Mouse (Mus musculus) thymus, adult 2 months (tissue): ENCODE results near the gene Slc2a13.

Experiments
- CTCF ChIP-seq: fragments of 200-500 bp; IDR thresholded peaks from 2 replicates; pipeline ENCODE4 v1.5.1; 2012; ENCODE audit warnings: mild to moderate bottlenecking, control low read depth, low read length, moderate library complexity, borderline replicate concordance; ENCODE audit not compliant: control insufficient read depth, poor library complexity, insufficient read depth; ENCODE audit errors: extremely low read depth
- POLR2A ChIP-seq: fragments of 200-500 bp; IDR thresholded peaks from 2 replicates; pipeline ENCODE4 v1.6.1; 2012; ENCODE audit warnings: mild to moderate bottlenecking, low read length, control low read depth, moderate library complexity; ENCODE audit not compliant: control insufficient read depth, poor library complexity, insufficient read depth; ENCODE audit errors: extremely low read depth

DNA sequence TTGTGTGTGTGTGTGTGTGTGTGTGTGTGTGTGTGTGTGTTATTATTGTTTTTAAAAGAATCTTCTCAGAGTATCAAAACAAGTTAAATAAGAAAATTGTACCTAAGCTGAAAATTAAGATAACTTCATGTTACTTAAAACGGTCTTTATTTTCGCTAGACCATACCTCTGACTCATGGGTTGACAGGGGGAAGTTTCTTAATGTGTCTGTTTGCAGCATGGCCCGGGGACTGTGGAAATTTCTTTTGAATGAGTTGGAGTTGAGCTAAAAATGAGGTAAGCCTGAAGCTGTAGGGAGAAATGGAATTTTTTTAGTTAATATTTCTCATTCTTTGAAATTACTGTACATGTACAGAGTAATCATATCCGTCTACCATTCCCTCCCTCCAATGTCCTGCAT, 42.5 kb upstream of the Slc2a13 start:
- no peak for TF ChIP-seq CTCF
- TF ChIP-seq POLR2A = no peak
